Mouse (Mus musculus) lung, adult 2 months (tissue): ENCODE measurements around the gene Cnbp. TPM values are rescaled to one million over a fixed set of nuclear protein-coding genes. Genes with fewer than 3 reads are reported as not detected.

Experiments
- DNase-seq: peaks from one replicate; pipeline ENCODE4 v3.0.0; 2022
- H3K4me1 ChIP-seq: fragments of 200-500 bp; 2 replicates; pipeline ENCODE4 v1.6.1; 2011; ENCODE audit warnings: low read length; ENCODE audit not compliant: control insufficient read depth, insufficient read depth
- H3K4me3 ChIP-seq: fragments of 200-500 bp; replicated peaks from 2 replicates; pipeline ENCODE3; 2011; ENCODE audit warnings: low read depth, mild to moderate bottlenecking, control low read depth, low read length; ENCODE audit errors: extremely low read depth
- CTCF ChIP-seq: fragments of 200-500 bp; IDR thresholded peaks from 2 replicates; pipeline ENCODE4 v1.5.1; 2011; ENCODE audit warnings: mild to moderate bottlenecking, low read length, control low read depth; ENCODE audit not compliant: insufficient read depth
- POLR2A ChIP-seq: fragments of 200-500 bp; IDR thresholded peaks from 2 replicates; pipeline ENCODE4 v1.6.1; 2011; ENCODE audit warnings: low read depth, mild to moderate bottlenecking, control low read depth, low read length, borderline replicate concordance; ENCODE audit errors: extremely low read depth
- WGBS: fragments of 180-500 bp; shearing (Covaris S2); methylation state at CpG from one replicate; pipeline ENCODE4 v1.1.7; 2018; 5-methylcytosine and 5-hydroxymethylcytosine counted together
- polyA plus RNA-seq: library from polyadenylated mRNA; depleted of rRNA; stranded (reverse); fragments of >200 nt; gene quantifications from 2 replicates; pipeline ENCODE4 v1.2.3, GENCODE M21; 2012; rRNA removed

The Cnbp gene
- polyA plus RNA-seq, 1 experiment = 217 TPM

DNA sequence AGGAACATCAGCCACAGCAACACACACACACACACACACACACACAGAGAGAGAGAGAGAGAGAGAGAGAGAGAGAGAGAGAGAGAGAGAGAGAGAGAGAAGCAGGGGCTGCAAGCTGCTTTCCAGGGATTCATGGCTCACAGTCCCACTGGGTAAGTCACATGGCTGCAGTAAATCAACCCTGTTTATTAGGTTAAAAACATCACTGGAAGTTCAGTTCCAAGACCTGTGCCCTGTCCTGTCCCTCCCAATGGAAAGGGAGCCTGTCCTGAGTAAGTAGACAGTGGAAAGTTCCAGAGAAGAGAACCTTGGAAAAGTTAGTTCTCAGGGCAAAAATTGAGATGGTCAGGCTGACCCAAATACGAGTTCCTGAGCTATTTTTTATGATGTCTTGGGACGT, 53.6 kb downstream of the Cnbp start:
- no peaks in the 10 kb centered on the region for H3K4me1 ChIP-seq
- TF ChIP-seq CTCF (no peak), POLR2A (no peak)
- WGBS = 30% methylated on average over 2 of the region's 2 CpGs
- H3K4me3 ChIP-seq = no peak overlapping the region
- no peak for DNase-seq

- no peak for DNase-seq
- 81% methylated on average over 6 of the region's 6 CpGs for WGBS
- no peak overlapping the region for H3K4me3 ChIP-seq
- TF ChIP-seq POLR2A (no peak), CTCF (no peak)
- no peaks in the 10 kb centered on the region for H3K4me1 ChIP-seq
These were observed 54.5 kb downstream of the Cnbp start for GRCm38 (mm10) chr6:87796251-87796880.

GRCm38 (mm10) chr6:87795385-87796150, 55.3 kb downstream of the Cnbp start:
- Histone ChIP-seq H3K4me3 (no peak overlapping the region), H3K4me1 (peaks cover 4% of the 10 kb centered on the region)
- WGBS = 66% methylated on average over 6 of the region's 6 CpGs
- TF ChIP-seq CTCF (no peak), POLR2A (no peak)
- no peak for DNase-seq

- 92% methylated on average over 10 of the region's 10 CpGs for WGBS
- Histone ChIP-seq H3K4me1 (peaks cover 7% of the 10 kb centered on the region), H3K4me3 (no peak overlapping the region)
- TF ChIP-seq POLR2A (no peak), CTCF (no peak)
- DNase-seq = no peak
These were observed 56.9 kb downstream of the Cnbp start for GRCm38 (mm10) chr6:87793821-87794510.

Other genes starting within 250 kb of the Cnbp start
- 2.4 and 3.6 TPM in 2 replicates for gene Aplf, start 178.9 kb downstream of the Cnbp start, polyA plus RNA-seq
- gene Efcc1, start 120.2 kb downstream of the Cnbp start, polyA plus RNA-seq = 14.5 and 16.3 TPM in 2 replicates
- 13.1 and 14.9 TPM in 2 replicates for gene Gp9, start 73.0 kb downstream of the Cnbp start, polyA plus RNA-seq
- gene Rab43, start 38.9 kb downstream of the Cnbp start, polyA plus RNA-seq = 43.0 and 46.2 TPM in 2 replicates
- 0.47 and 0.68 TPM in 2 replicates for gene Gm45140, start 15.3 kb downstream of the Cnbp start, polyA plus RNA-seq
- gene Isy1, start 12.3 kb downstream of the Cnbp start, polyA plus RNA-seq = 21.2 and 21.4 TPM in 2 replicates
- gene Copg1, start 36.7 kb upstream of the Cnbp start, polyA plus RNA-seq = 36.4 and 56.2 TPM in 2 replicates
- gene Hmces, start 62.8 kb upstream of the Cnbp start, polyA plus RNA-seq = 15.2 and 15.7 TPM in 2 replicates
- gene H1fx, start 130.5 kb upstream of the Cnbp start, polyA plus RNA-seq = 4.1 and 5.3 TPM in 2 replicates
- 160 and 241 TPM in 2 replicates for gene Rab7, start 194.2 kb upstream of the Cnbp start, polyA plus RNA-seq
- 127 and 179 TPM in 2 replicates for gene Rpn1, start 233.4 kb upstream of the Cnbp start, polyA plus RNA-seq